Mouse (Mus musculus): ENCODE data around the gene Tmed10.

DNA sequence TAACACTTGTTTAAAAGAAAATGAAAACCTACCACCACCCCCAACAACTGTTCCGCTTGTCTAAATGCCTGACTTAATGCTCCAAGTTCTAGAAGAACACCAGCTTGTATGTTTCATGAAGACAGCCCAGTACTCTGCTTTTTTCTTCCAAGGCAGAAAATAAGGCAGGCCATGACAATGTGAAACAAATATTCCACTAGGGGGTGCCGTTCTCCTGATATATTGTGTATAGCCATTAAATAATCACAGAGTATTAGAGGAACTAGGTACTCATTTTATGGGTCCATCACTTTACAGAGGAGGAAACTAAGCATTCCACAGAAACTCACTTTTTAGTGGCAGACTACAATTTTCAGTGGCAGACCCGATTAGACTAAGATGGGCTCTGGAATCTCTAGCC lies 28.3 kb downstream of the Tmed10 start:
- TF ChIP-seq EP300 (IDR thresholded peaks at IDR 0.05; ENCODE audit: low read depth) = no peak
- peak; percentile 77 for TF ChIP-seq CTCF (IDR thresholded peaks at IDR 0.05; ENCODE audit: low read depth)
